Mouse (Mus musculus) stomach, postnatal 0 days (tissue): Measurements from ENCODE around the gene Nup210.

Source experiments
- CTCF ChIP-seq: IDR thresholded peaks from 2 replicates; pipeline ENCODE4 v1.5.1; 2016; ENCODE audit warnings: antibody characterized with exemption, low read depth, mild to moderate bottlenecking, moderate library complexity
- EP300 ChIP-seq: optimal IDR thresholded peaks from 2 replicates; pipeline ENCODE3; 2016; ENCODE audit warnings: antibody characterized with exemption

DNA sequence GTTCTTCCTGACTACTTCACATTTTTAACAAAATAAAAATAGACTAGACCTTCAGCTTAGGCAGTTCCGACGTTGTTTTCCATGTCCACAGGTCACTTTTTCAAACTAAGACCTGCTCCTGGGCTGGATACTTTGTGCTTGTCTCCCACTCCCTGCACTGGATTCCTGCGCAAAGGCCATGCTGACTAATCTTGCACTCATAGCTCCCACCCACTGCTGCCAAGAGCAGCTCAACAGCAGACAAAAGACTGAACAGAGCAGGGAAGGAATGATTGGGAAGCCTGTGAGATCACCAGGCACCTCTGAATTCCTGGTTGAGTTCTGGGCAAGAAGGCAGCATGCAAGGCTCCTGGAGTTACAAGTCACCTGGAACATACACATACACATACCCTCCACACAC, 119.6 kb downstream of the Nup210 start:
- no peak for TF ChIP-seq CTCF
- no peak for TF ChIP-seq EP300
